Comparison of ENCODE assay signal across 8 mouse cellular contexts in genomic region chr19:60226845-60227235, GRCm38 (mm10). TPM values are rescaled to one million over a fixed set of nuclear protein-coding genes. Genes with fewer than 3 reads are reported as not detected.
DNase-seq lines count a peak whose midpoint lies in the region; ATAC-seq and TF ChIP-seq lines count a peak whose summit lies in the region.

No protein-coding gene starts in this region.

- peak; percentile 36; the same call in 1 of the 2 replicates for ATAC-seq in erythroid progenitor cell, adult 5-6 weeks (replicated peaks; ENCODE audit: low FRiP score, poor library complexity, severe bottlenecking)
- ATAC-seq in hindbrain, postnatal 0 days = peak; percentile 25
- peak; percentile 59 for ATAC-seq in midbrain, embryonic 16.5 days

- no peaks in the 10 kb centered on the region for H3K9me3 ChIP-seq in hindbrain, postnatal 0 days (ENCODE audit: low read length)
- H3K9me3 ChIP-seq in midbrain, embryonic 16.5 days (replicated peaks; ENCODE audit: control insufficient read depth, low read length, poor library complexity, severe bottlenecking) = no peaks in the 10 kb centered on the region

- no peak for TF ChIP-seq POLR2A in lung, adult 2 months (IDR thresholded peaks at IDR 0.05; ENCODE audit: borderline replicate concordance, extremely low read depth, low read depth, low read length)

- WGBS in lung, adult 2 months = 59% methylated on average over 8 of the region's 8 CpGs
- 51% methylated on average over 8 of the region's 8 CpGs for WGBS in hindbrain, postnatal 0 days
- 47% methylated on average over 8 of the region's 8 CpGs for WGBS in midbrain, embryonic 16.5 days

- peak; percentile 11 for DNase-seq in lung, adult 2 months
- DNase-seq in lung, postnatal 14 days = no peak
- no peak for DNase-seq in hindbrain, postnatal 0 days (ENCODE audit: low spot score)
- DNase-seq in adrenal gland, postnatal 10 days = no peak
- DNase-seq in yolk sac, embryonic 10.5 days (ENCODE audit: low spot score) = no peak
- DNase-seq in ovary, postnatal 10 days (ENCODE audit: low spot score) = no peak

- H3K4me1 ChIP-seq in lung, adult 2 months (ENCODE audit: control insufficient read depth, insufficient read depth, low read length) = peaks cover 4% of the 10 kb centered on the region
- peaks cover 10% of the 10 kb centered on the region; the same call in 1 of the 2 replicates for H3K4me1 ChIP-seq in hindbrain, postnatal 0 days (ENCODE audit: insufficient read depth, low read length)
- H3K4me1 ChIP-seq in midbrain, embryonic 16.5 days (ENCODE audit: control insufficient read depth, insufficient read depth, low read length) = peaks cover 13% of the 10 kb centered on the region

- no peak for TF ChIP-seq CTCF in lung, adult 2 months (IDR thresholded peaks at IDR 0.05; ENCODE audit: insufficient read depth, low read length)
- TF ChIP-seq CTCF in hindbrain, postnatal 0 days (IDR thresholded peaks at IDR 0.05; ENCODE audit: low read depth) = no peak

- peak overlapping the region; percentile 12; the same call in 1 of the 2 replicates for H3K27ac ChIP-seq in hindbrain, postnatal 0 days
- H3K27ac ChIP-seq in midbrain, embryonic 16.5 days (ENCODE audit: low read length) = peak overlapping the region; percentile 97

- H3K4me3 ChIP-seq in lung, adult 2 months (replicated peaks; ENCODE audit: extremely low read depth, low read depth, low read length) = no peak overlapping the region
- peak overlapping the region; percentile 74 for H3K4me3 ChIP-seq in hindbrain, postnatal 0 days (ENCODE audit: low read length)
- H3K4me3 ChIP-seq in midbrain, embryonic 16.5 days (ENCODE audit: low read depth, low read length) = peak overlapping the region; percentile 98

- H3K36me3 ChIP-seq in hindbrain, postnatal 0 days (ENCODE audit: insufficient read depth, low read length) = no peaks in the 10 kb centered on the region
- H3K36me3 ChIP-seq in midbrain, embryonic 16.5 days (ENCODE audit: control insufficient read depth, insufficient read depth, low read length) = no peaks in the 10 kb centered on the region

- no peak overlapping the region for H3K9ac ChIP-seq in hindbrain, postnatal 0 days (replicated peaks; ENCODE audit: low read length)
- H3K9ac ChIP-seq in midbrain, embryonic 16.5 days (ENCODE audit: low read depth, low read length) = peak overlapping the region; percentile 40; the same call in 1 of the 2 replicates

- peak overlapping the region; percentile 68 for H3K4me2 ChIP-seq in hindbrain, postnatal 0 days (ENCODE audit: low read depth, low read length)
- peak overlapping the region; percentile 57 for H3K4me2 ChIP-seq in midbrain, embryonic 16.5 days (ENCODE audit: low read length)

- no peaks in the 10 kb centered on the region for H3K27me3 ChIP-seq in hindbrain, postnatal 0 days (ENCODE audit: insufficient read depth, low read length)
- H3K27me3 ChIP-seq in midbrain, embryonic 16.5 days (ENCODE audit: control insufficient read depth, insufficient read depth, low read depth, low read length) = no peaks in the 10 kb centered on the region

RNA-seq across cellular contexts. Expression of gene Fam204a, which starts 0.3 kb away (rescaled TPM):
- 8.4 and 9.3 TPM in 2 replicates for polyA plus RNA-seq in lung, adult 2 months (2012; rRNA removed)
- total RNA-seq in erythroid progenitor cell, adult 5-6 weeks (2015; ENCODE audit: low replicate concordance) = 16.9 and 23.9 TPM in 2 replicates
- total RNA-seq in erythroid progenitor cell, adult 5-6 weeks (2017; ENCODE audit: low replicate concordance) = 23.0 and 42.0 TPM in 2 replicates
- total RNA-seq in hindbrain, postnatal 0 days (2014; rRNA removed) = 22.4 and 26.7 TPM in 2 replicates
- polyA plus RNA-seq in hindbrain, postnatal 0 days (2015; fragmentation: Nextera tagmentation; extraction: Ambion mirVana) = 70.8 and 79.0 TPM in 2 replicates
- 68.6 and 78.2 TPM in 2 replicates for polyA plus RNA-seq in midbrain, embryonic 16.5 days (2015; fragmentation: Nextera tagmentation; extraction: Ambion mirVana)
- total RNA-seq in adrenal gland, postnatal 10 days (2021) = 10 to 100 TPM; 31.3 to 40.2 TPM
